Mouse (Mus musculus) embryonic facial prominence, embryonic 11.5 days (tissue): ENCODE measurements around the gene Coq10a. TPM values are rescaled to one million over a fixed set of nuclear protein-coding genes. Genes with fewer than 3 reads are reported as not detected.

Experiments used
- ATAC-seq: fragments of 200-750 bp; cut with Nextera tagmentation; replicated peaks from 2 replicates; pipeline ENCODE4 v1.8.0; 2017; ENCODE audit warnings: low read depth; ENCODE audit not compliant: insufficient number of reproducible peaks, low FRiP score, low TSS enrichment
- DNase-seq: peaks from one replicate; pipeline ENCODE4 v3.0.0-alpha.2; 2015; ENCODE audit warnings: low spot score
- H3K27ac ChIP-seq: fragments of 300-500 bp; sonication (generic); replicated peaks from 2 replicates; pipeline ENCODE4 v1.5.1; 2014; ENCODE audit warnings: mild to moderate bottlenecking, low read depth, low read length, control low read depth
- H3K27me3 ChIP-seq: fragments of 300-500 bp; sonication (generic); 2 replicates; pipeline ENCODE4 v1.6.1; 2014; ENCODE audit warnings: mild to moderate bottlenecking, low read length, moderate library complexity, mixed read lengths; ENCODE audit not compliant: control insufficient read depth, insufficient read depth
- H3K36me3 ChIP-seq: fragments of 300-500 bp; sonication (generic); replicated peaks from 2 replicates; pipeline ENCODE4 v1.6.1; 2014; ENCODE audit warnings: low read depth, mild to moderate bottlenecking, low read length, moderate library complexity, mixed read lengths; ENCODE audit not compliant: control insufficient read depth, insufficient read depth
- H3K4me1 ChIP-seq: fragments of 300-500 bp; sonication (generic); 2 replicates; pipeline ENCODE4 v1.6.1; 2014; ENCODE audit warnings: low read length, mixed read lengths; ENCODE audit not compliant: control insufficient read depth, insufficient read depth
- H3K4me2 ChIP-seq: fragments of 300-500 bp; sonication (generic); 2 replicates; pipeline ENCODE4 v1.6.1; 2014; ENCODE audit warnings: low read depth, mild to moderate bottlenecking, control low read depth, low read length, moderate library complexity
- H3K4me3 ChIP-seq: fragments of 300-500 bp; sonication (generic); 2 replicates; pipeline ENCODE4 v1.5.1; 2014; ENCODE audit warnings: low read depth, low read length, control low read depth
- H3K9ac ChIP-seq: fragments of 300-500 bp; sonication (generic); replicated peaks from 2 replicates; pipeline ENCODE4 v1.6.1; 2014; ENCODE audit warnings: mild to moderate bottlenecking, control low read depth, low read length
- H3K9me3 ChIP-seq: fragments of 300-500 bp; sonication (generic); replicated peaks from 2 replicates; pipeline ENCODE4 v1.6.1; 2016; ENCODE audit warnings: mild to moderate bottlenecking, low read length, inconsistent platforms, mixed read lengths; ENCODE audit not compliant: control insufficient read depth
- WGBS: fragments of 180-500 bp; shearing (Covaris S2); extraction: QIAGEN DNeasy Blood & Tissue Kit; methylation state at CpG from one replicate; pipeline ENCODE4 v1.1.7; 2014; 5-methylcytosine and 5-hydroxymethylcytosine counted together
- polyA plus RNA-seq: library from polyadenylated mRNA; unstranded; fragments of >200 nt; fragmentation: Nextera tagmentation; extraction: Ambion mirVana; gene quantifications from 2 replicates; pipeline ENCODE4 v1.2.1, GENCODE M21; 2014

Gene Coq10a
- 13.2 and 13.5 TPM in 2 replicates for polyA plus RNA-seq

- peak within 1 kb of the TSS; percentile 72 for H3K4me3 ChIP-seq
- H3K9ac ChIP-seq: peak within 1 kb of the TSS; percentile 68
- WGBS: under 1% methylated on average over 66 of the region's 87 CpGs
- no peaks in the 10 kb centered on the region for H3K27me3 ChIP-seq
- no peaks in the 10 kb centered on the region for H3K9me3 ChIP-seq
- ATAC-seq: peak; percentile 98
- DNase-seq: peak; percentile 90
- peak within 1 kb of the TSS; percentile 80 for H3K4me2 ChIP-seq
- H3K4me1 ChIP-seq: no peaks in the 10 kb centered on the region
- H3K36me3 ChIP-seq: peaks cover 3% of the 10 kb centered on the region; the same call in 1 of the 2 replicates
- peak within 1 kb of the TSS; percentile 91 for H3K27ac ChIP-seq
Measured at GRCm38 (mm10) chr10:128368402-128369217, at the start of gene Coq10a. Gene Coq10a (minus strand): TSS chr10:128368997.

- peaks cover 10% of the 10 kb centered on the region for H3K36me3 ChIP-seq
- no peak overlapping the region for H3K4me2 ChIP-seq
- no peaks in the 10 kb centered on the region for H3K9me3 ChIP-seq
- no peak overlapping the region for H3K4me3 ChIP-seq
- ATAC-seq: no peak
- H3K27me3 ChIP-seq: no peaks in the 10 kb centered on the region
- DNase-seq: no peak
- no peak overlapping the region for H3K9ac ChIP-seq
- no peaks in the 10 kb centered on the region for H3K4me1 ChIP-seq
- 83% methylated on average over 5 of the region's 5 CpGs for WGBS
- H3K27ac ChIP-seq: no peak overlapping the region
Measured at GRCm38 (mm10) chr10:128414848-128415247, 46.1 kb upstream of the Coq10a start.

GRCm38 (mm10) chr10:128413076-128413475 is 44.3 kb upstream of the Coq10a start:
- no peak overlapping the region; the same call in 1 of the 2 replicates for H3K4me3 ChIP-seq
- peaks cover 2% of the 10 kb centered on the region for H3K36me3 ChIP-seq
- no peak overlapping the region for H3K9ac ChIP-seq

GRCm38 (mm10) chr10:128412558-128412957 is 43.8 kb upstream of the Coq10a start:
- Histone ChIP-seq H3K4me3 (peak overlapping the region; percentile 90), H3K27ac (no peak overlapping the region; the same call in 1 of the 2 replicates), H3K36me3 (peaks cover 2% of the 10 kb centered on the region), H3K9me3 (no peaks in the 10 kb centered on the region), H3K27me3 (no peaks in the 10 kb centered on the region), H3K4me1 (no peaks in the 10 kb centered on the region), H3K4me2 (peak overlapping the region; percentile 79), H3K9ac (peak overlapping the region; percentile 82)
- 77% methylated on average over 1 of the region's 1 CpGs for WGBS
- ATAC-seq (no peak), DNase-seq (no peak)

More at GRCm38 (mm10) chr10:128413076-128413475, 44.3 kb upstream of the Coq10a start:
- no peak for DNase-seq
- Histone ChIP-seq H3K27me3 (no peaks in the 10 kb centered on the region), H3K4me1 (no peaks in the 10 kb centered on the region), H3K4me2 (no peak overlapping the region), H3K9me3 (no peaks in the 10 kb centered on the region), H3K27ac (no peak overlapping the region)
- WGBS: 57% methylated on average over 1 of the region's 1 CpGs
- no peak for ATAC-seq

- Histone ChIP-seq H3K9ac (peak overlapping the region; percentile 82), H3K9me3 (no peaks in the 10 kb centered on the region), H3K36me3 (peaks cover 2% of the 10 kb centered on the region), H3K4me2 (peak overlapping the region; percentile 79), H3K4me3 (peak overlapping the region; percentile 90), H3K27me3 (no peaks in the 10 kb centered on the region), H3K27ac (peak overlapping the region; percentile 80), H3K4me1 (no peaks in the 10 kb centered on the region)
- under 1% methylated on average over 13 of the region's 14 CpGs for WGBS
- no peak for ATAC-seq
- DNase-seq: no peak
Measured at GRCm38 (mm10) chr10:128412055-128412381, 43.2 kb upstream of the Coq10a start.

- Histone ChIP-seq H3K9ac (peak within 1 kb of the TSS; percentile 82), H3K4me3 (peak within 1 kb of the TSS; percentile 90), H3K27me3 (no peaks in the 10 kb centered on the region), H3K27ac (peak within 1 kb of the TSS; percentile 80), H3K36me3 (peaks cover 2% of the 10 kb centered on the region), H3K4me1 (no peaks in the 10 kb centered on the region), H3K9me3 (no peaks in the 10 kb centered on the region), H3K4me2 (peak within 1 kb of the TSS; percentile 79)
- DNase-seq: peak; percentile 99
- under 1% methylated on average over 50 of the region's 50 CpGs for WGBS
- ATAC-seq: peak; percentile 92
Measured at GRCm38 (mm10) chr10:128411211-128412054, 42.6 kb upstream of the Coq10a start, which contains the start of the genes Nabp2 and Rnf41. Gene Nabp2 (minus strand): TSS chr10:128411492. Gene Rnf41 (plus strand): TSS chr10:128411657.

GRCm38 (mm10) chr10:128410560-128410845 is 41.7 kb upstream of the Coq10a start:
- H3K9ac ChIP-seq: no peak overlapping the region
- ATAC-seq (no peak), DNase-seq (peak; percentile 15)
- H3K4me3 ChIP-seq: peak overlapping the region; percentile 90
- H3K9me3 ChIP-seq: no peaks in the 10 kb centered on the region
- peak overlapping the region; percentile 79 for H3K4me2 ChIP-seq
- H3K27me3 ChIP-seq: no peaks in the 10 kb centered on the region
- WGBS: 17% methylated on average over 4 of the region's 4 CpGs
- H3K27ac ChIP-seq: no peak overlapping the region
- H3K36me3 ChIP-seq: no peaks in the 10 kb centered on the region; the same call in none of the 2 replicates
- no peaks in the 10 kb centered on the region for H3K4me1 ChIP-seq
